Mouse (Mus musculus) liver (tissue): ENCODE measurements around the gene Nfat5.

Source experiments
- DNase-seq: peaks from one replicate; pipeline ENCODE4 v3.0.0-alpha.2; 2020; ENCODE audit warnings: mixed read lengths

The Nfat5 gene

GRCm38 (mm10) chr8:107399495-107399894, 106.2 kb downstream of the Nfat5 start:
- DNase-seq = no peak

GRCm38 (mm10) chr8:107401866-107402265, 108.6 kb downstream of the Nfat5 start:
- DNase-seq = no peak

GRCm38 (mm10) chr8:107403038-107403781, 109.9 kb downstream of the Nfat5 start, which contains the start of gene Nqo1:
TSS of gene Nqo1 (minus strand) at chr8:107403206.
- DNase-seq = peak; percentile 91

- DNase-seq = no peak
These were observed 110.8 kb downstream of the Nfat5 start for GRCm38 (mm10) chr8:107404057-107404456.

GRCm38 (mm10) chr8:107405935-107406334, 112.7 kb downstream of the Nfat5 start:
- DNase-seq = no peak

- peak; percentile 40 for DNase-seq
These were observed 118.1 kb downstream of the Nfat5 start for GRCm38 (mm10) chr8:107411391-107411790.

- DNase-seq = no peak
These were observed 119.3 kb downstream of the Nfat5 start for GRCm38 (mm10) chr8:107412552-107412951.

- DNase-seq = no peak
These were observed 120.6 kb downstream of the Nfat5 start for GRCm38 (mm10) chr8:107413881-107414280.

GRCm38 (mm10) chr8:107417001-107417400, 123.7 kb downstream of the Nfat5 start:
- DNase-seq = no peak

- DNase-seq = peak; percentile 27
These were observed 130.9 kb downstream of the Nfat5 start for GRCm38 (mm10) chr8:107424176-107424575.

GRCm38 (mm10) chr8:107424597-107425229, 131.4 kb downstream of the Nfat5 start, which contains the start of gene Nob1:
TSS of gene Nob1 (minus strand) at chr8:107425051.
- peak; percentile 99 for DNase-seq

GRCm38 (mm10) chr8:107425230-107425597, 131.9 kb downstream of the Nfat5 start:
- DNase-seq = no peak
